In the genomic region with DNA sequence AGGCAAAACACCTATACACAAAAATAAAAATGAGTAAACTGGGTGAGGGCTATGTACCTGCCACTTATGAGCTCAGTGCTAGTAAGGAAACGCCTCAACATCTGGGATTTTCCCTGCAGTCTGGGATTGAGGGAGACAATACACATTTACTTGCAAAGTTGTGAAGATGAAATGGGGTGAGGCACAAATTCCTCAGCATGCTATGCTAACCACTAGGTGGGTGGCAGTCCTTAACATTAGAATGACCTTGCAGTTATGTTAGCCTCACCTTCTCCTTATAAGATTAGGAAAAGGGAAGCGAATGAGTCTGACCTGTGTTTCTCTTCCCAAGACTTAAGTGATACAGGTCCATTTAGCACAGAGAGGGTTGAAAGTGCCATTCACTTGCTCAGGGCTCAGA, we compare ENCODE assay signal across 1 mouse cellular context.
TF ChIP-seq lines count a peak whose summit lies in the region.

No protein-coding gene starts in this region.

TF ChIP-seq in myocyte, 11 proteins besides CTCF, POLR2A, EP300 and RAD21 (continued from another document):
- no peak for TF ChIP-seq MYOG (IDR thresholded peaks at IDR 0.05; ENCODE audit: control insufficient read depth in 1 of 3, insufficient read depth in 1 of 3, insufficient read length in 2 of 3, low read depth in 2 of 3)
